Mouse (Mus musculus) liver, postnatal 0 days (tissue): ENCODE data around the gene Mcat.

Experiments
- CTCF ChIP-seq: sonication (generic); IDR thresholded peaks from 2 replicates; pipeline ENCODE4 v1.5.1; 2016; ENCODE audit warnings: antibody characterized with exemption, low read depth
- EP300 ChIP-seq: IDR thresholded peaks from 2 replicates; pipeline ENCODE4 v1.6.1; 2016; ENCODE audit warnings: antibody characterized with exemption, low read depth, mild to moderate bottlenecking

GRCm38 (mm10) chr15:83509950-83510804 is 53.4 kb downstream of the Mcat start:
- TF ChIP-seq CTCF (no peak; the same call in 1 of the 2 replicates), EP300 (no peak)
